ENCODE assay signal across 11 mouse cellular contexts in genomic region chr13:95671108-95671897, GRCm38 (mm10). TPM values are rescaled to one million over a fixed set of nuclear protein-coding genes. Genes with fewer than 3 reads are reported as not detected.
DNase-seq lines count a peak whose midpoint lies in the region; ATAC-seq lines count a peak whose summit lies in the region.
"Had no signal": no experiment of that assay in that cellular context is flagged by ENCODE, and none has a peak within 500 bp of the region (broad histone marks: within the 10 kb centered on the region; RNA-seq: fewer than 3 reads in every experiment).

No protein-coding gene starts in this region.

- H3K36me3 ChIP-seq in heart, embryonic 11.5 days (ENCODE audit: control insufficient read depth, insufficient read depth, low read length): no peaks in the 10 kb centered on the region
- H3K36me3 ChIP-seq in limb, embryonic 11.5 days (ENCODE audit: control insufficient read depth, insufficient read depth, low read length): no peaks in the 10 kb centered on the region

- peak overlapping the region; percentile 35; the same call in 1 of the 2 replicates for H3K4me2 ChIP-seq in heart, embryonic 11.5 days
- H3K4me2 ChIP-seq in limb, embryonic 11.5 days (ENCODE audit: low read depth, severe bottlenecking): no peak overlapping the region
- H3K4me2 ChIP-seq: limb, embryonic 13.5 days had no signal

- peak overlapping the region; percentile 81 for H3K27ac ChIP-seq in heart, embryonic 11.5 days (ENCODE audit: low read depth, low read length)
- H3K27ac ChIP-seq in limb, embryonic 11.5 days (replicated peaks; ENCODE audit: low read depth, low read length): 0 out of 2 replicates have a peak overlapping the region, but pooled peaks have one; percentile 14
- H3K27ac ChIP-seq: limb, embryonic 13.5 days had no signal

- intact Hi-C loops in heart, postnatal 36 days (cut with DNase I): no loop called here

- H3K4me3 ChIP-seq in heart, embryonic 11.5 days (ENCODE audit: low read depth, low read length): peak overlapping the region; percentile 18; the same call in 1 of the 2 replicates
- no peak overlapping the region for H3K4me3 ChIP-seq in limb, embryonic 11.5 days (ENCODE audit: low read depth, low read length)
- H3K4me3 ChIP-seq: limb, embryonic 13.5 days had no signal

- ATAC-seq in heart, embryonic 11.5 days (replicated peaks; ENCODE audit: insufficient number of reproducible peaks, low FRiP score, low TSS enrichment): peak; percentile 92
- no peak for ATAC-seq in limb, embryonic 11.5 days (ENCODE audit: insufficient number of reproducible peaks, low FRiP score, low TSS enrichment, low read depth)

- WGBS in heart, embryonic 11.5 days (ENCODE audit: insufficient replicate concordance): 31% methylated on average over 9 of the region's 9 CpGs
- 78% methylated on average over 9 of the region's 9 CpGs for WGBS in limb, embryonic 11.5 days

- H3K27me3 ChIP-seq in heart, embryonic 11.5 days (ENCODE audit: control insufficient read depth, insufficient read depth, low read length): no peaks in the 10 kb centered on the region
- H3K27me3 ChIP-seq in limb, embryonic 11.5 days (ENCODE audit: control insufficient read depth, insufficient read depth, low read length): no peaks in the 10 kb centered on the region
- H3K27me3 ChIP-seq: limb, embryonic 13.5 days had no signal

- DNase-seq in heart, postnatal 36 days: no peak
- peak; percentile 32 to 57 for DNase-seq in spleen, postnatal 36 days (ENCODE audit: low spot score in 2 of 2)
- DNase-seq in spleen, adult 18-20 months: no peak
- DNase-seq in limb, embryonic 11.5 days (ENCODE audit: low spot score): no peak
- DNase-seq in yolk sac, embryonic 10.5 days (ENCODE audit: low spot score): peak; percentile 60
- no peak for DNase-seq in left cerebral cortex, adult 9 months (ENCODE audit: low spot score in 2 of 2)
- no peak for DNase-seq in right cerebral cortex, postnatal 14 days
- DNase-seq: cerebellum, adult 2 months had no signal

- H3K9ac ChIP-seq in heart, embryonic 11.5 days (ENCODE audit: low read depth, low read length): no peak overlapping the region
- H3K9ac ChIP-seq in limb, embryonic 11.5 days (ENCODE audit: low read length): no peak overlapping the region
- H3K9ac ChIP-seq: limb, embryonic 13.5 days had no signal

- no peaks in the 10 kb centered on the region for H3K9me3 ChIP-seq in heart, embryonic 11.5 days (replicated peaks; ENCODE audit: control insufficient read depth, low read length)
- no peaks in the 10 kb centered on the region for H3K9me3 ChIP-seq in limb, embryonic 11.5 days (ENCODE audit: control insufficient read depth, low read length)
- H3K9me3 ChIP-seq: limb, embryonic 13.5 days had no signal

- 0 out of 2 replicates have a peak, but pooled peaks cover 8% of the 10 kb centered on the region for H3K4me1 ChIP-seq in heart, embryonic 11.5 days (ENCODE audit: control insufficient read depth, insufficient read depth, low read length)
- no peaks in the 10 kb centered on the region for H3K4me1 ChIP-seq in limb, embryonic 11.5 days (ENCODE audit: control insufficient read depth, insufficient read depth, low read length)
- H3K4me1 ChIP-seq: limb, embryonic 13.5 days had no signal

RNA-seq across cellular contexts. Expression of gene F2rl2, which starts 25.4 kb away (rescaled TPM):
- 4.0 and 4.1 TPM in 2 replicates for polyA plus RNA-seq in heart, embryonic 11.5 days (2014; fragmentation: Nextera tagmentation; extraction: Ambion mirVana)
- under 1 TPM in 1 of 2 experiments, not detected in 1; 0.11 TPM for total RNA-seq in heart, postnatal 36 days (2021)
- 2.3 TPM in 2 replicates for polyA plus RNA-seq in limb, embryonic 11.5 days (2014; fragmentation: Nextera tagmentation; extraction: Ambion mirVana)
- total RNA-seq: gastrocnemius, adult 8-10 months had no signal

RNA-seq across cellular contexts. Expression of gene F2r, which starts 53.0 kb away (rescaled TPM):
- polyA plus RNA-seq in heart, embryonic 11.5 days (2014; fragmentation: Nextera tagmentation; extraction: Ambion mirVana): 171 and 195 TPM in 2 replicates
- total RNA-seq in heart, postnatal 36 days (2021): 10 to 100 TPM; 20.0 to 25.3 TPM
- polyA plus RNA-seq in limb, embryonic 11.5 days (2014; fragmentation: Nextera tagmentation; extraction: Ambion mirVana): 147 and 157 TPM in 2 replicates

Comparison
In these comparisons a context has a peak if more than half of its experiments do, and no peak if none do; other contexts are left out.
1. DNase-seq: peak in spleen, postnatal 36 days (2 of 2) and yolk sac, embryonic 10.5 days (single experiment); none in heart, postnatal 36 days (0 of 2), spleen, adult 18-20 months (0 of 2), limb, embryonic 11.5 days (single experiment), left cerebral cortex, adult 9 months (0 of 2) and right cerebral cortex, postnatal 14 days (single experiment).